Mouse (Mus musculus): Measurements from ENCODE around the gene Ppp2r5e. TPM values are rescaled to one million over a fixed set of nuclear protein-coding genes. Genes with fewer than 3 reads are reported as not detected.

Gene Ppp2r5e
- polyA plus RNA-seq, 1 experiment: 23.5 TPM

DNA sequence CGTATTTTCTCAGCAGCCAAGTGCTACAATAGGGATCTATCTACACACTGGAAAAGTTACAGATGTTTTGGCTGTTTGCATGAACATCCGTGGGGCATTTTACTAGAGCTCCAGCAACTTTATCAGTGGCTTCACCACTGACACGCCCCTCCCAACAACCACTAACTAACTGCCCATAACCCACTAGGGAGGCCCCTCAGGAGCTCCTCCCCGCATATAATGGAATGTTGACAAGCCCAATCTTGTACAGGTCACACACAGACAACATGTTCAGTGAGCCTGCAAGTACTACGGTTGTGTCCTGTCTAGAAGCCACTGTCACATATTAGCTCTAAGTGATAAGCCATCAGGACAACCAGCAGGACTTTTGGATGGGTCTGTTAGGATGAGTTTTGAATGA lies 18.8 kb downstream of the Ppp2r5e start:
- DNase-seq (ENCODE audit: low spot score): no peak

DNA sequence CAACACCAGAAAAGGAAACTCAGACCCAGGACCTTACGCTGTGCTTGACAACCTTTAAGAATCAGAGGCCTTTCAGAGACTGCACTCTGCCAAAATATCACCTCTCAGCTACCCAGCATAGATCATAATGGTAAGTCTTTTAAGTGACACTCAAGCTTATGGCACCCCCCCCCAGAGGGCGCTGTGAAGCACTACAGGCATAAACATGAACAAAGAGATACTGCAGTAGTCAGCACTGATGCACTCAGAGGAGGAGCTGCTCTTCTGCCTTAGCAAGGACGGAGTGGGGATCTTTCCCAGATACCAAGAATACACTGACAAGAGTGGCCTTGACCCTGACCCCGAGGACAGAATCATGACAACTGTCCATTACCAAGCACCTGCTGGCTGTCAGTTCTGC lies 23.8 kb downstream of the Ppp2r5e start:
- DNase-seq (ENCODE audit: low spot score): no peak

- no peak for DNase-seq (ENCODE audit: low spot score)
These were observed 25.9 kb downstream of the Ppp2r5e start for GRCm38 (mm10) chr12:75570138-75570537.

- DNase-seq (ENCODE audit: low spot score): no peak
These were observed 28.3 kb downstream of the Ppp2r5e start for GRCm38 (mm10) chr12:75567745-75568144.

DNA sequence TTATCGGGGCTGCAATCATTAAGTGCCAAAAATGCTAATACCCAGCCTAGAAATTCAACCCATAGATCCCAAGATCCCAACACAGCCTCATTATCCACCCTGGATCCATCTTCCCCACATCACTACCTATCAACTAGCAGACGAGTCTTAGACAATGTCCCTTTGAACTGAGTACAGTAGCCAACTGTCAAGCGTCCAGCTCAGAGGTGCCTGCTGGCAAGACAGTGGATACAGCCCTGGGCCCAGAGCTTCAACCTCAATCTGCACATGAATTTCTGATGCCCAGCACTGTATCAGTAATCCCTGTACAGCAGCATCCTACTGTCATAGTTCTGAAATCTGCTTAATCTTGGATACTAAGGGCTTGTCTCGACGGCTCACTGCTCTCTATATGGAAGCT lies 30.3 kb downstream of the Ppp2r5e start:
- no peak for DNase-seq (ENCODE audit: low spot score)

DNA sequence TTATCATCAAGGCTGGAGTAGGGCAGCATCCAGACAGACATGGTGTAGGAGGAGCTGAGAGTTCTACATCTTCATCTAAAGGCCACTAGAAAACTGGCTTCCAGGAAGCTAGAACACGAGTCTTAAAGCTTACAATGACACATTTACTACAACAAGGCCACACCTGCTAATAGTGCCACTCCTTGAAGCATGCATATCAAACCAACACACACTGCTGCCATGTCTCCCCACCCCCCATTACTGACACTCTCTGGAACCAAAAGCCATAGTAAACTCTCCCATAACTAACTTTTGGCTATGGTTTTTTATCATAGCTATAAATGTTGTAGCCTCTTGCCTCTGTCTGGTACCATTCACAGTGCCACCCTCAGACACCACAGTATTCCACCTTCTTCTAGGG lies 31.5 kb downstream of the Ppp2r5e start:
- DNase-seq (ENCODE audit: low spot score): no peak

GRCm38 (mm10) chr12:75562996-75563618 lies 32.9 kb downstream of the Ppp2r5e start:
- DNase-seq (ENCODE audit: low spot score): no peak

GRCm38 (mm10) chr12:75560681-75561387 lies 35.2 kb downstream of the Ppp2r5e start:
- no peak for DNase-seq (ENCODE audit: low spot score)

- no peak for DNase-seq (ENCODE audit: low spot score)
These were observed 36.8 kb downstream of the Ppp2r5e start for GRCm38 (mm10) chr12:75559196-75559595.

- no peak for DNase-seq (ENCODE audit: low spot score)
These were observed 38.2 kb downstream of the Ppp2r5e start for GRCm38 (mm10) chr12:75557813-75558212.

- no peak for DNase-seq (ENCODE audit: low spot score)
These were observed 41.0 kb downstream of the Ppp2r5e start for GRCm38 (mm10) chr12:75555032-75555431.

GRCm38 (mm10) chr12:75552296-75552695 lies 43.7 kb downstream of the Ppp2r5e start:
- no peak for DNase-seq (ENCODE audit: low spot score)

DNA sequence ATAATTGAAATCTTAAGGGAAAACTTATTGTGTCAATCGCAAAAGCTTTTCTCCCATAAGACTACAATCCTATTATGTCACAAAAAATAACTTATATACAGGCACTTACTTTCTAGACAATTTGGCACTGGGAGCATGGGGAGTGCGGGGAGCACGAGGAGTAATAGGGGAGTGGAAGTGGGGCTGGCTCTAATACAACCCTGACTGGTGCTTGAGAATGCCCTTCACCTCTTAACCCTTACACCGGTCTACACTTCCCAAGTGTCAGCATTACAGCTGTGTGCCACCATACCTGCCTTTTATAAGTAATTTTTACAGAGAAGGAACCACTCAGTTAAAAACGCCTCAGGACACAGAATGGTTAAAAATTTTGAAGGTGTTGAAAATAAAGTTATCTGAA lies 44.4 kb downstream of the Ppp2r5e start:
- DNase-seq (ENCODE audit: low spot score): no peak

GRCm38 (mm10) chr12:75548999-75549398 lies 47.0 kb downstream of the Ppp2r5e start:
- no peak for DNase-seq (ENCODE audit: low spot score)

DNA sequence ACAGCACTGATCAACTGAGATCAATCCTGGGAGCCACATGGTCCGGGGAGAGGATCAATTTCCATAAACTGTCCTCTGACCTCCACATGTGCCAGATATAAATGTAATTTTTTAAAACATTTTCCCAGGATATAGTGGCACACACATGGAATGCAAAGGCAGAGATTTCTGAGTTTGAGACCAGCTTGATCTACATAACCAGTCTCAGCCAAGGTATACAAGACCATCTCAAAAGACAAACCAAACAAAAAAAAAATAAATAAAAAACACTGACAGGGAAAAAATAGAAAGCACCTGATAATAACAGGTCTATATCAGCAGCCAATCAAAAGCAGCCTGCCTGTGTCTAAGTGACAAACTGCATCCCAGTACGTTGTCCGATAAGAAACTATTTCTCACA lies 48.9 kb downstream of the Ppp2r5e start:
- DNase-seq (ENCODE audit: low spot score): no peak

- no peak for DNase-seq (ENCODE audit: low spot score)
These were observed 49.8 kb downstream of the Ppp2r5e start for GRCm38 (mm10) chr12:75546241-75546640.

DNA sequence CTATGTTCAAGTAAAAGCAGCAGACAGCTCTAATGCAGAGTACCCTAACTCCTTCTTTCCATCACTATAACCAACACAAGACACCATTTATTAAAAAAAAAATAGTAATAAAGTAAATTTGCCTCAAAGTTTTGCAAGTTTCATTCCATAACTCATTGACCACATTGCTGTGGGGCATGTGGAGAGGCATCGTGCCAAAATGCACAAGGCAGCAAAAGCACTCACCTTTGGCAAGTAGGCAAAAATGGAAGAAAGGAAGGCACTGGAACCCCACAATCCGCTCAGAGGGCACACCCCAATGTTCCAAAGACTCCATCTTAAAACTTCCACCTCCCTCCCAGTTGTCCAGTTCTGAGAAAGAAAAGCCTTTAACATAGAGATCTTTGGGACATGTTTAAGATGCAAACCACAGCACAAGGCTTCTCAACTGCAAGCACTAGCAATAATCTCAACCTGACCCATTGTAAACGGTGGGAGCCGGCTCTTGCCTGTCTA lies 50.6 kb downstream of the Ppp2r5e start:
- no peak for DNase-seq (ENCODE audit: low spot score)

GRCm38 (mm10) chr12:75544666-75545065 lies 51.4 kb downstream of the Ppp2r5e start:
- no peak for DNase-seq (ENCODE audit: low spot score)

GRCm38 (mm10) chr12:75544259-75544658 lies 51.8 kb downstream of the Ppp2r5e start:
- DNase-seq (ENCODE audit: low spot score): no peak

- no peak for DNase-seq (ENCODE audit: low spot score)
These were observed 52.7 kb downstream of the Ppp2r5e start for GRCm38 (mm10) chr12:75543346-75543745.

GRCm38 (mm10) chr12:75540621-75541171 lies 55.3 kb downstream of the Ppp2r5e start:
- DNase-seq (ENCODE audit: low spot score): no peak

DNA sequence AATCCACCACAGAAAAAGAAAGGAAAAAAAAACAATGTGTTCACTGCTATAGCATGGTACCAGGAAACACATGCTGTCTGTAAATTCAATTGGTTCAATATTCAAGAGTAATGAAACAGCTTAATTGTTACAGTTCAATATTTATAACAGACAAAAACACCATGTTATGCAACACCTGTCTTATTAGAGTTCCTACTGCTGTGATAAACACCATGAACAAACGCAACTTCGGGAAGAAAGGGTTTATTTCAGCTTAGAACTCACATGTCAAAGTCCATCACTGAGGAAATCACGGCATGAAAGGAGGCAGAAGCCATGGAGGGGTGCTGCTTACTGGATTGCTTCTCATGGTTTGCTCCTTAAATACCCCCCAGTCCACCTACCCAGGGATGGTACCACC lies 56.8 kb downstream of the Ppp2r5e start:
- no peak for DNase-seq (ENCODE audit: low spot score)

Data from urinary bladder, adult 2 months (tissue).